Mouse (Mus musculus): ENCODE data around the gene Kcnn1.
"Not testable (repeated sequence)": the region's sequence is repeated elsewhere in the genome, so short reads cannot be mapped to it uniquely, and the experiment has no call there.

Kcnn1 gene

GRCm38 (mm10) chr8:70843214-70843773 lies 19.8 kb downstream of the Kcnn1 start:
- DNase-seq (ENCODE audit: low read depth, low spot score) = no peak

- DNase-seq (ENCODE audit: low read depth, low spot score) = no peak
Observed at GRCm38 (mm10) chr8:70842484-70842883, 20.6 kb downstream of the Kcnn1 start.

- peak; percentile 88 for DNase-seq (ENCODE audit: low read depth, low spot score)
Observed at GRCm38 (mm10) chr8:70841147-70842072, 21.6 kb downstream of the Kcnn1 start.

GRCm38 (mm10) chr8:70840590-70840989 lies 22.5 kb downstream of the Kcnn1 start:
- no peak for DNase-seq (ENCODE audit: low read depth, low spot score)

GRCm38 (mm10) chr8:70839408-70840351 lies 23.4 kb downstream of the Kcnn1 start, which contains the start of gene Arrdc2:
Arrdc2 (minus strand) TSS chr8:70839720.
- peak; percentile 100 for DNase-seq (ENCODE audit: low read depth, low spot score)

- peak; percentile 79 for DNase-seq (ENCODE audit: low read depth, low spot score)
Observed at GRCm38 (mm10) chr8:70838654-70839407, 24.2 kb downstream of the Kcnn1 start.

- no peak for DNase-seq (ENCODE audit: low read depth, low spot score)
Observed at GRCm38 (mm10) chr8:70836666-70837065, 26.4 kb downstream of the Kcnn1 start.

- DNase-seq (ENCODE audit: low read depth, low spot score) = no peak
Observed at GRCm38 (mm10) chr8:70834071-70834470, 29.0 kb downstream of the Kcnn1 start.

- peak; percentile 76 for DNase-seq (ENCODE audit: low read depth, low spot score)
Observed at GRCm38 (mm10) chr8:70833520-70833919, 29.5 kb downstream of the Kcnn1 start.

- no peak for DNase-seq (ENCODE audit: low read depth, low spot score)
Observed at GRCm38 (mm10) chr8:70833018-70833482, 30.0 kb downstream of the Kcnn1 start.

- DNase-seq (ENCODE audit: low read depth, low spot score) = no peak
Observed at GRCm38 (mm10) chr8:70832371-70832770, 30.7 kb downstream of the Kcnn1 start.

- DNase-seq (ENCODE audit: low read depth, low spot score) = no peak
Observed at GRCm38 (mm10) chr8:70831517-70831916, 31.5 kb downstream of the Kcnn1 start.

- no peak for DNase-seq (ENCODE audit: low read depth, low spot score)
Observed at GRCm38 (mm10) chr8:70827796-70828195, 35.3 kb downstream of the Kcnn1 start.

GRCm38 (mm10) chr8:70827010-70827409 lies 36.0 kb downstream of the Kcnn1 start:
- no peak for DNase-seq (ENCODE audit: low read depth, low spot score)

GRCm38 (mm10) chr8:70825816-70826215 lies 37.2 kb downstream of the Kcnn1 start:
- DNase-seq (ENCODE audit: low read depth, low spot score) = no peak

- DNase-seq (ENCODE audit: low read depth, low spot score) = no peak
Observed at GRCm38 (mm10) chr8:70823802-70824201, 39.3 kb downstream of the Kcnn1 start.

GRCm38 (mm10) chr8:70822594-70822993 lies 40.5 kb downstream of the Kcnn1 start:
- not testable (repeated sequence) for DNase-seq (ENCODE audit: low read depth, low spot score)

- DNase-seq (ENCODE audit: low read depth, low spot score) = peak; percentile 61
Observed at GRCm38 (mm10) chr8:70821992-70822391, 41.1 kb downstream of the Kcnn1 start.

- peak; percentile 65 for DNase-seq (ENCODE audit: low read depth, low spot score)
Observed at GRCm38 (mm10) chr8:70821399-70821962, 41.6 kb downstream of the Kcnn1 start.

- DNase-seq (ENCODE audit: low read depth, low spot score) = peak; percentile 78
Observed at GRCm38 (mm10) chr8:70820101-70820935, 42.7 kb downstream of the Kcnn1 start.
